Mouse (Mus musculus): ENCODE results near the gene Pfkm. TPM values are rescaled to one million over a fixed set of nuclear protein-coding genes. Genes with fewer than 3 reads are reported as not detected.

Pfkm gene
- total and polyA plus RNA-seq, 3 experiments = 521 to 921 (median 800) TPM

GRCm38 (mm10) chr15:98180567-98181131, 88.3 kb downstream of the Pfkm start:
- Histone ChIP-seq H3K4me3 (peak overlapping the region; percentile 45), H3K9ac (ENCODE audit: low read depth, low read length) (peak overlapping the region; percentile 62), H3K36me3 (ENCODE audit: control insufficient read depth, insufficient read depth, low read length) (no peaks in the 10 kb centered on the region), H3K4me1 (ENCODE audit: control insufficient read depth, insufficient read depth, low read length) (peaks cover 2% of the 10 kb centered on the region), H3K27me3 (ENCODE audit: control insufficient read depth, insufficient read depth, low read length) (no peaks in the 10 kb centered on the region), H3K27ac (peak overlapping the region; percentile 95), H3K79me2 (replicated peaks; ENCODE audit: control insufficient read depth, insufficient read depth, low read length) (no peaks in the 10 kb centered on the region)
- 10% methylated on average over 26 of the region's 26 CpGs for WGBS
- intact Hi-C loops (cut with DNase I) = loop anchor here (2.0 to 10.0 kb wide), 4 partner anchors 112 to 324 kb away; no protein-coding TSS in a partner anchor
- DNase-seq = no peak
- TF ChIP-seq CTCF (IDR thresholded peaks at IDR 0.05) = no peak
- peak; percentile 88 for TF ChIP-seq POLR2A (IDR thresholded peaks at IDR 0.05; ENCODE audit: insufficient read depth, low read depth, low read length)

GRCm38 (mm10) chr15:98181132-98181711, 88.8 kb downstream of the Pfkm start:
- Histone ChIP-seq H3K27ac (peak overlapping the region; percentile 95), H3K27me3 (ENCODE audit: control insufficient read depth, insufficient read depth, low read length) (no peaks in the 10 kb centered on the region), H3K79me2 (replicated peaks; ENCODE audit: control insufficient read depth, insufficient read depth, low read length) (no peaks in the 10 kb centered on the region), H3K36me3 (ENCODE audit: control insufficient read depth, insufficient read depth, low read length) (no peaks in the 10 kb centered on the region), H3K4me3 (peak overlapping the region; percentile 45), H3K4me1 (ENCODE audit: control insufficient read depth, insufficient read depth, low read length) (peaks cover 2% of the 10 kb centered on the region), H3K9ac (ENCODE audit: low read depth, low read length) (peak overlapping the region; percentile 62)
- under 1% methylated on average over 30 of the region's 30 CpGs for WGBS
- peak; percentile 92 for TF ChIP-seq CTCF (IDR thresholded peaks at IDR 0.05)
- TF ChIP-seq EP300 (IDR thresholded peaks at IDR 0.05; ENCODE audit: insufficient read depth, low read depth, low read length) = peak; percentile 85; the same call in 1 of the 2 replicates
- peak; percentile 60 for TF ChIP-seq POLR2A (IDR thresholded peaks at IDR 0.05; ENCODE audit: insufficient read depth, low read depth, low read length)
- peak; percentile 92 to 95 for DNase-seq
- intact Hi-C loops (cut with DNase I) = loop anchor here (2.0 to 10.0 kb wide), 4 partner anchors 111 to 324 kb away; no protein-coding TSS in a partner anchor

Other genes with a start within 250 kb of the Pfkm start
- 10 to 100 TPM; 23.7 to 25.7 TPM for gene Hdac7, start 248.1 kb upstream of the Pfkm start, total RNA-seq (2021)
- gene Hdac7, start 248.1 kb upstream of the Pfkm start, polyA plus RNA-seq (2012; rRNA removed) = 54.9 and 61.8 TPM in 2 replicates
- gene Vdr, start 182.0 kb upstream of the Pfkm start, total RNA-seq (2021) = 1 to 10 TPM; 1.1 to 2.0 TPM
- gene Vdr, start 182.0 kb upstream of the Pfkm start, polyA plus RNA-seq (2012; rRNA removed) = 2.3 and 2.7 TPM in 2 replicates
- 10 to 100 TPM; 10.2 to 11.1 TPM for gene Tmem106c, start 128.4 kb upstream of the Pfkm start, total RNA-seq (2021)
- gene Tmem106c, start 128.4 kb upstream of the Pfkm start, polyA plus RNA-seq (2012; rRNA removed) = 21.9 and 37.0 TPM in 2 replicates
- gene Col2a1, start 87.9 kb upstream of the Pfkm start, total RNA-seq (2021) = under 1 TPM; 0.27 to 0.37 TPM
- 0.12 and 0.61 TPM in 2 replicates for gene Col2a1, start 87.9 kb upstream of the Pfkm start, polyA plus RNA-seq (2012; rRNA removed)
- gene Senp1, start 1.2 kb downstream of the Pfkm start, total RNA-seq (2021) = 1 to 10 TPM; 9.8 to 10.0 TPM
- 5.3 and 10.1 TPM in 2 replicates for gene Senp1, start 1.2 kb downstream of the Pfkm start, polyA plus RNA-seq (2012; rRNA removed)
- 100 to 1,000 TPM; 105 to 118 TPM for gene Asb8, start 73.0 kb downstream of the Pfkm start, total RNA-seq (2021)
- gene Asb8, start 73.0 kb downstream of the Pfkm start, polyA plus RNA-seq (2012; rRNA removed) = 104 and 172 TPM in 2 replicates
- gene Ccdc184, start 74.6 kb downstream of the Pfkm start, total RNA-seq (2021) = under 1 TPM; 0.52 to 0.63 TPM
- gene Ccdc184, start 74.6 kb downstream of the Pfkm start, polyA plus RNA-seq (2012; rRNA removed) = 0.61 and 0.94 TPM in 2 replicates
- not detected for gene Olfr288, start 103.0 kb downstream of the Pfkm start, total RNA-seq (2021)
- not detected in 2 replicates for gene Olfr288, start 103.0 kb downstream of the Pfkm start, polyA plus RNA-seq (2012; rRNA removed)
- not detected for gene Gm44579, start 128.4 kb downstream of the Pfkm start, total RNA-seq (2021)
- not detected in 2 replicates for gene Gm44579, start 128.4 kb downstream of the Pfkm start, polyA plus RNA-seq (2012; rRNA removed)
- gene Olfr287, start 128.5 kb downstream of the Pfkm start, total RNA-seq (2021) = not detected
- not detected in 2 replicates for gene Olfr287, start 128.5 kb downstream of the Pfkm start, polyA plus RNA-seq (2012; rRNA removed)
- not detected for gene Olfr286, start 141.9 kb downstream of the Pfkm start, total RNA-seq (2021)
- not detected in 2 replicates for gene Olfr286, start 141.9 kb downstream of the Pfkm start, polyA plus RNA-seq (2012; rRNA removed)
- gene H1fnt, start 164.7 kb downstream of the Pfkm start, total RNA-seq (2021) = not detected
- 0.18 TPM in 2 replicates for gene H1fnt, start 164.7 kb downstream of the Pfkm start, polyA plus RNA-seq (2012; rRNA removed)
- gene Zfp641, start 203.6 kb downstream of the Pfkm start, total RNA-seq (2021) = 1 to 10 TPM; 5.2 to 6.4 TPM
- 2.6 and 4.5 TPM in 2 replicates for gene Zfp641, start 203.6 kb downstream of the Pfkm start, polyA plus RNA-seq (2012; rRNA removed)
- not detected for gene Olfr285, start 224.8 kb downstream of the Pfkm start, total RNA-seq (2021)
- not detected in 2 replicates for gene Olfr285, start 224.8 kb downstream of the Pfkm start, polyA plus RNA-seq (2012; rRNA removed)
- not detected for gene Olfr284, start 248.4 kb downstream of the Pfkm start, total RNA-seq (2021)
- gene Olfr284, start 248.4 kb downstream of the Pfkm start, polyA plus RNA-seq (2012; rRNA removed) = not detected in 2 replicates

All from heart, adult 2 months (tissue).